Mouse (Mus musculus) bone marrow macrophage, adult 2 months (primary cell): ENCODE results near the gene Eml4.

Source experiments
- CTCF ChIP-seq: IDR thresholded peaks from 2 replicates; pipeline ENCODE4 v1.5.1; 2012; ENCODE audit warnings: low read depth, mild to moderate bottlenecking, low read length, moderate library complexity
- POLR2A ChIP-seq: IDR thresholded peaks from 2 replicates; pipeline ENCODE4 v1.6.1; 2012; ENCODE audit warnings: mild to moderate bottlenecking, low read depth, low read length, borderline replicate concordance

DNA sequence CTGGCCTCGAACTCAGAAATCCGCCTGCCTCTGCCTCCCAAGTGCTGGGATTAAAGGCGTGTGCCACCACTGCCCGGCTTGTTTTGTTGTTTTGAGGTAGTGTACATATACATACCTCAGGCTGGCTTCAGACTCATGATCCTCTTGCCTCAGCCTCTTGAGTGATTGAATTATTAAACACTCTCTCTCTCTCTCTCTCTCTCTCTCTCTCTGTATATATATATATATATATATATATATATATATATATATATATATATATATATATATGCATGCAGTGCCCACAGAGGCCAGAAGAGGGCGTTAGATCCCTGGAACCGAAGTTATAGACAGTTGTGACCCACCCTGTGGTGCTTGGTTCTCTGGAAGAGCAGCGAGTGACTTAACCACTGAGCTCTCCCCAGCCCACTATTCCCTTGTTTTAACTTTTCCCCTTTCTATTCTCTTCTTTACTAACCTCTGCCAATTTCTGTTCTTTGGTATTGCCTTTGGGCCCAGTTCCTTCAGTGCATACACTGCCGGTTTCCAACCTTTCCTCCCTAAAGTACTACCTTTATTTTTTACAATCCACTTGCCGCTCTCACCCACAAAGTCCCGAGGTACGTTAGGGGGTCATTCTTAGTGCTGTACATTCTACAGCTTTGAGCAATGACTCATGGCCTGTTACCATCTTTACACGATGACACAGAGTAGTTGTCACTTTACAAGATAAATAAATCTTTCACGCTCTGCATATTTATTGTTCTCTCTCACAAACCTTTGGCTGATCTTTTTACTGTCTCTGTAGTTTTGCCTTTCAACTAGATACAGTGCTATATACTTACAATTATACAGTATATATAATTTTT is 13.5 kb upstream of the Eml4 start:
- TF ChIP-seq CTCF (0 out of 2 replicates have a peak, but pooled peaks have one; percentile 21), POLR2A (no peak)
